Mouse (Mus musculus): ENCODE measurements around the gene Entpd3.

Gene Entpd3

DNA sequence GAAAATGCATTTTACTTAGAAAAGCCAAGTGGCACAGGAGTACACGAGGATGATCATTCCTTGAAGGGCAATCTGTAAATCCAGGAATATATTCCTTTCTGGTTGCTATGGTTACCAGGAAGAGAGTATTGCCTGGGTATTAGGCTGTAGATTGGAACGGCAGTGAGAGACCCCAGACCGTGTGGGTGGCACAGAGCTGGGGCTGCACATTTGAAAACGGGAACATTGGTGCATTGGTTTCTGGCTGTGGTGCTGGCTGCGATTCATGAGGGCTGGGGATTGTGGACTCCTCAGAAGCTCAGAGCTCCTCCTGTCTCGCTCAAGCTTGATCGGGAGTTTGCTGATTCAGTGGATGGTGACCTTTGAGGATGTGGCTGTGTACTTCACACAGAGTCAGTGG lies 40.2 kb downstream of the Entpd3 start:
- no peak for DNase-seq (ENCODE audit: low read depth, low spot score)

GRCm38 (mm10) chr9:120581941-120582618 lies 42.5 kb downstream of the Entpd3 start:
- peak; percentile 73 for DNase-seq (ENCODE audit: low read depth, low spot score)

DNA sequence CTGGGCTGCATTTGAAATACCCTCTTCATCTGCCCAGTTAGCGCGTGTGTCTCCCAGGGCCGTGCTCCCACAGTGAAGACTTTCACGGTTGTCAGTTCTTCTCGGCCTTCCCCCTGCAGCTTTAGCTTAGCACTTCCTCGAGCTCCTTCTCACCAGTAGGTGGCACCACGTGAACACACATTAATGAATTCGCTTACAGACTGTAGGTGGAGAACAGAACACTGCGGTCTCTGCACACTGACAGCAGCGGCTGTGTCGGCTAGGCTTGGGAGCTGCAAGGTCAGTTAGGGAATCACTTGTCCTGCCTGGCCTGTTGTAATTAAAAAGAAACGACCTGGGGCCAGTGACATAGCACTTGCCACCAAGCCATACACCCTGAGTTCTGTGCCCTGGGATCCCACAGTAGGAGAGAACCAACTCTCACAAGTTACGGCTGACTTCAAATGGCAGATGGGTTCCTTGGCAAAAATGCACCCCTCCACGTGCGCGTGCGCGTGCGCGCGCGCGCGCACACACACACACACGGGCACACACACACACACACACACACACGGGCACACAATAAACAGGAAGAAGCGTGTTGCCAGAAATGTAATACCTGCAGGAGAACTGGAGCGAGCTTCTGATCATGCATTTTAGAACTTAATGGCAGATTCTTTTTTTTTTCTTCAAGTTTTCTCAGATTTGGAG lies 43.1 kb downstream of the Entpd3 start:
- peak; percentile 92 for DNase-seq (ENCODE audit: low read depth, low spot score)

DNA sequence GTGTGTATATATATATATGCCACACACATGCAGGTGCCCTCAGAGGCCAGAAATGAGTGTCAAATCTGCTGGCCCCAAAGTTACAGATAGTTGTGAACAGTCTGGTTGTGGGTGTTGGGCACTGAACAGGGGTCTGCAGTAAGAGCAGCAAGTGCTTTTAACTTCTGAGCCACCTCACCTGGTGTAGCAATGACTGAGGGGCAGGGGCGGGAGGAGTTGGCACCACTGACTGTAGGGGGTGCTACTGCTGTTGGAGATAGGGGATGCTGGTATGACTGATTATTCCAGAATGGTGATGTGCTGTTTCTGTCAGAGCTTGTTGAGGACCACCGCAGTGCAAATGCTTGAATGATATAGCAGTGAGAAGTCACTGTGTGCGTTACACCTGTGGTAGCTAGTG lies 43.7 kb downstream of the Entpd3 start:
- no peak for DNase-seq (ENCODE audit: low read depth, low spot score)

DNA sequence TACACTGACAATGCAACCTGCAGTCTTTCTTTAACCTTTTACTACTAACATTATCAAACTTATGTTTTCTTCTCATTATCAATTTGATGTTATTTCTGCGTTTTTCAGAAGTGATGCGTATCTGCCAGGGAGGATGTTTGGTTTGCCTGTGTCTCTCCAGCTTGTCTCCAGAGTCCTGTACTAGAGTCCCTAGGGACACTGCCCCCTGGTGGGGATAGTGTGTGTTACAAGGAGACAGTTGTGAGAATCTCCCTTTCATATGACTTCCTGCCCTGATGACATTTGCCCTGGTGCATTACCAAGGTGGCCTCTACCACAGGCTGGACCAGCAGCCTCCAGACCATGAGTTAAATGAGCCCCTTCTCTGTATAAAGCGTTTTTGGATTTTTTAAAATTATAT lies 46.9 kb downstream of the Entpd3 start:
- peak; percentile 86 for DNase-seq (ENCODE audit: low read depth, low spot score)

GRCm38 (mm10) chr9:120591490-120591889 lies 51.9 kb downstream of the Entpd3 start:
- peak; percentile 83 for DNase-seq (ENCODE audit: low read depth, low spot score)

GRCm38 (mm10) chr9:120593383-120594101 lies 53.9 kb downstream of the Entpd3 start:
- no peak for DNase-seq (ENCODE audit: low read depth, low spot score)

DNA sequence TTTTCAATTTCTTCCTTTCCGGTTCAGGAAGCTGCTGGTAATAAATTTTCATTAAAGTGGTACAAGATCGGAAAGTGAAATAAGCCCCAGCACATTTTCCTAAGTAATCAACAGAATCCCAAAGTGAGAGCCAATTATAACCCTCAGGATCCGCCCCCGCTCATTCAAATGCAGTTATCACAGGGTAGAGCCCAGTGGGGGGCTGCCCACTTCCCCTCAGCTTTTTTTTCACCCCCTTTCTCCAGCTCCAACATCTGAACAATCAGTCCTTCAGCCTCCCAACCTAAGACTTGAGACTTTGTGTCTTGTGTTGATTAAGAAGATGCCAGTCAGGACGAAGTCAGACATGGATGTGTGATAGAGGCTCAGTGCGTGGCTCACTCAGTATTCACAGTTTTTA lies 55.2 kb downstream of the Entpd3 start:
- no peak for DNase-seq (ENCODE audit: low read depth, low spot score)

GRCm38 (mm10) chr9:120595306-120595705 lies 55.7 kb downstream of the Entpd3 start:
- no peak for DNase-seq (ENCODE audit: low read depth, low spot score)

DNA sequence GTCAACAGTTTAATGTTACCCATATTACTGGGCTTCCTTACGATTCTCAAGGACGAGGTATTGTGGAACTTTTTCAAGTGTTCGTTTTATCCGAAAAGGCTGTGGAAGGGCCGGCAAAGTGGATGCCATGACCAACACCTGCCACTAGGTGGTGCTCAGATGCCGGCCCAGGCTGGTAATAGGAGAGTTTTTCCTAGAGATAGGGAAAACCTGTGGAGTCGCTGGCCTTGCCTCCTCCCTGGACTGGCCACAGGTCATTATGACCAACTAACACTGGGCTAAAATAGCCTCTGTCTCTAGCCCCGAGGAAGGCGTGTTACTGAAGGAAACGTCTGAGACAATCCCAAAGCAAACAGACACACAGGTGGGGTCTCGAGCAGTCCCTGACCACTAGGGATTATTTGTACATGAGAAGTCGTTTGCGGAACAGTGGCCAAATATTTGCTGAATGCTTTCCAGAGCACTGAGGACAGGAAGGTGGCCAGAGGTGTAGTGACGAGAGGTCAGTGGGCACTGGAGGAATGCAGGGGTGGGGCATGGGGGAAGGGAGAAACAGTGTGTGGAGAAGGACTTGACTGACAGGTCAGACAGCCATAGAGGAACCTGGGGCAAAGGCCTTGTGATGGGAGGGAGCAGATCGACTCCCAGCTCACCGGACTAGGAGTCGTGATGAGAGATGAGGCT lies 62.0 kb downstream of the Entpd3 start:
- peak; percentile 73 for DNase-seq (ENCODE audit: low read depth, low spot score)

DNA sequence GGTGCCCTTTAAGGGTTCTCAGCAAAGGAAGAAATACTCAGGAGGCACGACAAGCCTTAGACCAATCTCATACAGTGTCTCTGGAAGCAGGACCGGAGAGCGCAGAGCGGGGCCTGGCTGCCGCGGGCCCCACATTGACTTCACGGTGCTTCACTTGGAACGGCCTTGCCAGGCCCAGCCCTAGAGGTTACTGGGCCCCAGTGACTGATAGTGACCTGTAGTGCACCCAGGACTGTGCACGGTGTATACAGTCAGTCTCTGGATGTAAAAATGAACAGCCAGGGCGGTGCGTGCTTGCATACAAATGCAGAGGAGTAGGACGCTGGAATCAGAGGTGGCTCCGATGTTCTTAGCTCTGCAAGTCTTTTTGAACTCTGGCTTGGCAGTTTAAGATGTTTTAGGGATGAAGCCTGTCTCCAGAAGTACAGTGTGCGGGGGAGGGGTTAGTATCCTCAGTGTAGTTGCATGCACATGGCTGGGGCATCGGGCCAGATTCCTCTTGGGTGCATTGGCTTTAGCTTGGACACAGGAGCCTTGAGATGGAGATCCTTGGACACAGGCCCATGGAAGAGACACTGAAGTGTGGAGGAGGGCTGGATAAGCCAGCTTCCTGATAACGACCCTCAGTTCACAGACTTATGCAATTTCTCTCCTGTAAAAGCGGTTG lies 62.7 kb downstream of the Entpd3 start:
- DNase-seq (ENCODE audit: low read depth, low spot score), result no peak

- peak; percentile 92 for DNase-seq (ENCODE audit: low read depth, low spot score)
Measured at GRCm38 (mm10) chr9:120602839-120603511, 63.4 kb downstream of the Entpd3 start.

DNA sequence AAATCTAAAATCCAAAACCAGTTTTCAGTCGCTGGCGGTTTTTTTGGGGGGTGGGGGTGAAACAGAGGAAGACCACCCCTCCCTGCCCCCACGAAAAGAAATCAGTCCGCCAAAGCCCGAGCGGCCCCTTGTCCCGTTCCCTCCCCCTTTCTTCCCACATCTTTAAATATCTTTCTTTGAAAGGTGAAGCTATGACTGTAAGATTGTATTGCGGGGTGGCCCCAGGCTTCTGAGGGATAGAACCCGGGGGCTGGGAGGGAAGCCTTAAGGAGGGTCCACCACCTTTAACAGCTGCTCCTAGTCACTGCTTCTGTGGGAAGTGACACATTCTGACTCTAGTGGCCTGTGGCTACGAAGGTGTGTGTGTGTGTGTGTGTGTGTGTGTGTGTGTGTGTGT lies 63.9 kb downstream of the Entpd3 start:
- peak; percentile 27 for DNase-seq (ENCODE audit: low read depth, low spot score)

- no peak for DNase-seq (ENCODE audit: low read depth, low spot score)
Measured at GRCm38 (mm10) chr9:120603956-120604355, 64.3 kb downstream of the Entpd3 start.

DNA sequence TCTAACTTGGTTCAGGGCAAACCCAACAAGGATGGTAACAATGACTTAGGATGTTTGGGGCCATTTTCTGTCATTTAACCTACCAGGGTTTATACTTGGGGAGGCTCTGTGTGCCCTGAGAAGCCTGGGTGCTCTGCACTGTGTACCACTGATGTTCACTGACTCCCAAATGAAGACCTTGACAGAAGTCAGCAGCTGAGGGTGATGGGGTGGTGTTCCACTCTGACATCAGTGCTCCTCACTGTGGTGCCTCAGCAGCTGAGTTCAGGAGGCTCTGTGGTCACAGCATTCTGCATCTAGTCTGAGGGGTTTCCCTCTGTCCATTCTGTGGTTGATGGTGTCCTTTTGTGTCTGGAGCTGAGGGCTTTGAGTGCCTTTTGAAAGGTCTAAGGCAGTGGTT lies 71.4 kb downstream of the Entpd3 start:
- no peak for DNase-seq (ENCODE audit: low read depth, low spot score)

- no peak for DNase-seq (ENCODE audit: low read depth, low spot score)
Measured at GRCm38 (mm10) chr9:120614059-120614458, 74.4 kb downstream of the Entpd3 start.

Measured in mesoderm, embryonic 11.5 days (tissue).